Mouse (Mus musculus) bone marrow, adult 2 months (tissue): ENCODE results near the gene Xrcc2.

Source experiments
- CTCF ChIP-seq: fragments of 200-500 bp; IDR thresholded peaks from 2 replicates; pipeline ENCODE4 v1.5.1; 2011; ENCODE audit warnings: low read length, control low read depth; ENCODE audit not compliant: control insufficient read depth, insufficient read depth
- POLR2A ChIP-seq: fragments of 200-500 bp; IDR thresholded peaks from 2 replicates; pipeline ENCODE4 v1.6.1; 2011; ENCODE audit warnings: low read depth, mild to moderate bottlenecking, control low read depth, low read length, borderline replicate concordance; ENCODE audit not compliant: control insufficient read depth

DNA sequence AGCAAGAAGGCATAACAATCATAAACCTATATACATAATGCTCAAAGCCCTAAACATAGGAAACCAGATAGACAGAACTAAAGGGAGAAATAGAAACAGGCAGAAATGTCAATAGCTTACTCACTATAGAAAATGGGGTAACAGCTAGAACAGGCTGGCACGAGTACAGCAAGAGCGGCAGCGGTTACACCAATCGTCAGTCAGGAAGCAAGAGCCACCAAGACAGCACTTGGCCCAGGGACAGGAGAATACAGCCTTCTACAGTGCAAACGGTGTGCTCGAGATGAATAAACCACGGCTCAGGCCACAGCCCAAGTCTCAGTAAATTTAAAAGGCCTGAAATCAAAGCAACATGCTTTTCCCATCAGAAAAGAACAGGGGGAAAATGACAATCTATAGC, 9.4 kb downstream of the Xrcc2 start:
- TF ChIP-seq POLR2A: no peak
- no peak for TF ChIP-seq CTCF
